Mouse (Mus musculus) kidney, adult 2 months (tissue): Measurements from ENCODE around the gene Sec22a. TPM values are rescaled to one million over a fixed set of nuclear protein-coding genes. Genes with fewer than 3 reads are reported as not detected.

ENCODE experiments used
- DNase-seq: peaks from one replicate; pipeline ENCODE4 v3.0.0; 2021
- H3K27ac ChIP-seq: fragments of 200-500 bp; 2 replicates; pipeline ENCODE4 v1.5.1; 2012; ENCODE audit warnings: low read depth, low read length, control low read depth, inconsistent platforms; ENCODE audit not compliant: insufficient read depth
- H3K27me3 ChIP-seq: fragments of 200-500 bp; replicated peaks from 2 replicates; pipeline ENCODE4 v1.6.1; 2012; ENCODE audit warnings: mild to moderate bottlenecking, moderate library complexity, low read length, inconsistent platforms; ENCODE audit not compliant: control insufficient read depth, insufficient read depth
- H3K36me3 ChIP-seq: fragments of 200-500 bp; 2 replicates; pipeline ENCODE4 v1.6.1; 2012; ENCODE audit warnings: mild to moderate bottlenecking, moderate library complexity, low read length, inconsistent platforms; ENCODE audit not compliant: control insufficient read depth, insufficient read depth
- H3K4me1 ChIP-seq: fragments of 200-500 bp; 2 replicates; pipeline ENCODE4 v1.6.1; 2011; ENCODE audit warnings: low read length; ENCODE audit not compliant: control insufficient read depth, insufficient read depth
- H3K4me3 ChIP-seq: fragments of 200-500 bp; 2 replicates; pipeline ENCODE4 v1.5.1; 2011; ENCODE audit warnings: mild to moderate bottlenecking, low read depth, low read length, control low read depth; ENCODE audit not compliant: insufficient read depth
- CTCF ChIP-seq: fragments of 200-500 bp; conservative IDR thresholded peaks from 2 replicates; pipeline ENCODE4 v1.5.1; 2011; ENCODE audit warnings: low read depth, mild to moderate bottlenecking, control low read depth, low read length, moderate library complexity, mixed read lengths; ENCODE audit not compliant: insufficient read depth, insufficient read length
- POLR2A ChIP-seq: fragments of 200-500 bp; IDR thresholded peaks from one replicate; pipeline ENCODE4 v1.6.1; 2011; ENCODE audit warnings: low read depth, low read length, control low read depth
- WGBS: fragments of 180-500 bp; shearing (Covaris S2); methylation state at CpG from one replicate; pipeline ENCODE4 v1.1.7; 2018; 5-methylcytosine and 5-hydroxymethylcytosine counted together
- polyA plus RNA-seq: library from polyadenylated mRNA; depleted of rRNA; stranded (reverse); fragments of >200 nt; gene quantifications from 2 replicates; pipeline ENCODE4 v1.2.3, GENCODE M21; 2012

The Sec22a gene
- polyA plus RNA-seq, 1 experiment: 26.5 TPM

- no peaks in the 10 kb centered on the region for H3K27me3 ChIP-seq
- TF ChIP-seq POLR2A: no peak
- TF ChIP-seq CTCF: no peak
- no peaks in the 10 kb centered on the region for H3K36me3 ChIP-seq
- no peak overlapping the region for H3K27ac ChIP-seq
- 85% methylated on average over 8 of the region's 8 CpGs for WGBS
- H3K4me3 ChIP-seq: no peak overlapping the region
- H3K4me1 ChIP-seq: no peaks in the 10 kb centered on the region
- no peak for DNase-seq
Observed at GRCm38 (mm10) chr16:35392813-35393212, 29.1 kb upstream of the Sec22a start.

DNA sequence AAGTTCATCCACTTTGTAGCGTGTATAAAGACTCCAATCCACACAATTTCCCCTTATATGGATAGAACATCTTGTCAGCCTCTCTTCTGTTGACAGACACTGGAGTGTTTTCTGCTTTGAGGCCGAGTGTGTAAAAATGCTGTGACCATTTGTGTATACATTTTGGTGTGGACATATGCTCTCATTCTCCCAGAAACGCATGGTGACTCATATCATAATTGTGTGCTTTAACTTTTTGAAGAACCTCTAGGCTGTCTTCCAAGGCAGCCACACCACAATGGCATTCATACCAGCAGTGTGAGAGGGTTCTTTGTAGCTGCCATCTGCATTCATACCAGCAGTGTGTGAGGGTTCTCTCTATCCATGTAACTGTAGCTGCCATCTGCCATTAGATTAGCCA, 21.9 kb upstream of the Sec22a start:
- H3K4me3 ChIP-seq: no peak overlapping the region
- no peaks in the 10 kb centered on the region for H3K4me1 ChIP-seq
- no peaks in the 10 kb centered on the region for H3K27me3 ChIP-seq
- no peaks in the 10 kb centered on the region for H3K36me3 ChIP-seq
- H3K27ac ChIP-seq: no peak overlapping the region
- TF ChIP-seq POLR2A (no peak), CTCF (no peak)
- DNase-seq: no peak
- WGBS: 93% methylated on average over 3 of the region's 3 CpGs

- no peak overlapping the region for H3K4me3 ChIP-seq
- no peaks in the 10 kb centered on the region for H3K36me3 ChIP-seq
- no peak for DNase-seq
- no peaks in the 10 kb centered on the region for H3K27me3 ChIP-seq
- H3K4me1 ChIP-seq: no peaks in the 10 kb centered on the region
- no peak for TF ChIP-seq CTCF
- no peak for TF ChIP-seq POLR2A
- 55% methylated on average over 9 of the region's 9 CpGs for WGBS
- no peak overlapping the region for H3K27ac ChIP-seq
Observed at GRCm38 (mm10) chr16:35380048-35380447, 16.3 kb upstream of the Sec22a start.

GRCm38 (mm10) chr16:35379344-35379743, 15.6 kb upstream of the Sec22a start:
- no peaks in the 10 kb centered on the region for H3K27me3 ChIP-seq
- no peaks in the 10 kb centered on the region for H3K4me1 ChIP-seq
- H3K36me3 ChIP-seq: no peaks in the 10 kb centered on the region
- no peak overlapping the region for H3K4me3 ChIP-seq
- peak; percentile 42 for DNase-seq
- WGBS: 80% methylated on average over 3 of the region's 3 CpGs
- no peak overlapping the region for H3K27ac ChIP-seq
- TF ChIP-seq CTCF (peak; percentile 51), POLR2A (no peak)

DNA sequence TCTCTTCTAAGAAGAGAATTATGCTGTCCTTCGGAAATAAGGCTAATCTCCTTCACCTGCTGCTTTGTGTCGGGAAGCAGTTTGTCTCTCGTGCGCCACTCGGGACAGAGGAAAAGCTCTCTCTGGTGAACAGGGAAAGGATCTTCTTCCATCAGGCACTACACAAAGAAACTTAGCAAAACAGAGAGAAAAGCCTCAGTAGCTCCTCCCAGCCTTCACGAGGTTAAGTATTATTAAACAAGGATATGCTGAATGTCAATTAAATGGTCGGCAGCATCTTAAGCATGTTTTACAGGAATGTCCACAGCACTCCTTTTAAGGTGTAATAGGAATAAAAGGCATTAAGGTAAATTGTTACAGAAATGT, 328 bp upstream of the Sec22a start:
- Histone ChIP-seq H3K27me3 (no peaks in the 10 kb centered on the region), H3K4me3 (peak overlapping the region; percentile 74), H3K36me3 (no peaks in the 10 kb centered on the region), H3K4me1 (0 out of 2 replicates have a peak, but pooled peaks cover 2% of the 10 kb centered on the region), H3K27ac (peak overlapping the region; percentile 67)
- TF ChIP-seq POLR2A (no peak), CTCF (no peak)
- DNase-seq: no peak
- under 1% methylated on average over 7 of the region's 7 CpGs for WGBS

GRCm38 (mm10) chr16:35362221-35362620, 1.5 kb downstream of the Sec22a start:
- H3K27me3 ChIP-seq: no peaks in the 10 kb centered on the region
- H3K4me1 ChIP-seq: 0 out of 2 replicates have a peak, but pooled peaks cover 2% of the 10 kb centered on the region
- H3K4me3 ChIP-seq: no peak overlapping the region
- no peak for DNase-seq
- WGBS: 76% methylated on average over 2 of the region's 2 CpGs
- no peak overlapping the region for H3K27ac ChIP-seq
- H3K36me3 ChIP-seq: no peaks in the 10 kb centered on the region
- no peak for TF ChIP-seq POLR2A
- TF ChIP-seq CTCF: no peak

- Histone ChIP-seq H3K27ac (no peak overlapping the region), H3K4me3 (no peak overlapping the region), H3K4me1 (0 out of 2 replicates have a peak, but pooled peaks cover 2% of the 10 kb centered on the region), H3K36me3 (no peaks in the 10 kb centered on the region), H3K27me3 (no peaks in the 10 kb centered on the region)
- DNase-seq: peak; percentile 58
- WGBS: 38% methylated on average over 6 of the region's 6 CpGs
- TF ChIP-seq CTCF: peak; percentile 80
- no peak for TF ChIP-seq POLR2A
Observed at GRCm38 (mm10) chr16:35360593-35360992, 3.1 kb downstream of the Sec22a start.

GRCm38 (mm10) chr16:35357449-35357848, 6.3 kb downstream of the Sec22a start:
- Histone ChIP-seq H3K4me1 (0 out of 2 replicates have a peak, but pooled peaks cover 2% of the 10 kb centered on the region), H3K27me3 (no peaks in the 10 kb centered on the region), H3K4me3 (no peak overlapping the region), H3K36me3 (no peaks in the 10 kb centered on the region; the same call in 1 of the 2 replicates), H3K27ac (no peak overlapping the region)
- 75% methylated on average over 1 of the region's 1 CpGs for WGBS
- no peak for TF ChIP-seq CTCF
- TF ChIP-seq POLR2A: no peak
- DNase-seq: peak; percentile 23
